Mouse (Mus musculus) heart, adult 2 months (tissue): Measurements from ENCODE around the gene Acin1. TPM values are rescaled to one million over a fixed set of nuclear protein-coding genes. Genes with fewer than 3 reads are reported as not detected.

Experiments
- DNase-seq, 2 experiments: peaks; one replicate each; pipeline ENCODE4 v3.0.0; 2021
- H3K27ac ChIP-seq: fragments of 200-600 bp; 2 replicates; pipeline ENCODE4 v1.8.1; 2022
- H3K27me3 ChIP-seq: fragments of 200-500 bp; 2 replicates; pipeline ENCODE4 v1.6.1; 2012; ENCODE audit warnings: mild to moderate bottlenecking, low read length, inconsistent platforms, mixed read lengths; ENCODE audit not compliant: control insufficient read depth, insufficient read depth
- H3K36me3 ChIP-seq: fragments of 200-500 bp; 2 replicates; pipeline ENCODE4 v1.6.1; 2012; ENCODE audit warnings: low read length, inconsistent platforms; ENCODE audit not compliant: control insufficient read depth, insufficient read depth
- H3K4me1 ChIP-seq: fragments of 200-500 bp; 2 replicates; pipeline ENCODE4 v1.6.1; 2011; ENCODE audit warnings: low read length; ENCODE audit not compliant: control insufficient read depth, insufficient read depth
- H3K4me3 ChIP-seq: fragments of 200-600 bp; 2 replicates; pipeline ENCODE4 v1.8.1; 2022
- H3K79me2 ChIP-seq: fragments of 200-500 bp; replicated peaks from 2 replicates; pipeline ENCODE4 v1.6.1; 2012; ENCODE audit warnings: mild to moderate bottlenecking, inconsistent platforms, low read length, moderate library complexity, mixed read lengths; ENCODE audit not compliant: control insufficient read depth, insufficient read depth
- H3K9ac ChIP-seq: fragments of 200-500 bp; 2 replicates; pipeline ENCODE4 v1.6.1; 2012; ENCODE audit warnings: low read depth, mild to moderate bottlenecking, control low read depth, inconsistent platforms, low read length, mixed read lengths
- CTCF ChIP-seq: fragments of 200-600 bp; IDR thresholded peaks from 2 replicates; pipeline ENCODE4 v1.8.1; 2022; ENCODE audit warnings: antibody characterized with exemption, mild to moderate bottlenecking, moderate library complexity
- EP300 ChIP-seq: fragments of 200-500 bp; IDR thresholded peaks from 2 replicates; pipeline ENCODE4 v1.6.1; 2011; ENCODE audit warnings: low read depth, low read length, control low read depth; ENCODE audit not compliant: insufficient read depth
- POLR2A ChIP-seq: fragments of 200-500 bp; IDR thresholded peaks from 2 replicates; pipeline ENCODE4 v1.6.1; 2011; ENCODE audit warnings: mild to moderate bottlenecking, low read depth, low read length, control low read depth; ENCODE audit not compliant: insufficient read depth
- whole genome bisulfite sequencing: fragments of 180-500 bp; shearing (Covaris S2); methylation state at CpG from one replicate; pipeline ENCODE4 v1.1.7; 2018; 5-methylcytosine and 5-hydroxymethylcytosine counted together
- intact Hi-C: fragments of 180-260 bp; cut with DNase I; formaldehyde crosslinking; loops from one replicate; pipeline ENCODE4 v1.15.1; 2025
- polyA plus RNA-seq: library from polyadenylated mRNA; depleted of rRNA; stranded (reverse); fragments of >200 nt; gene quantifications from 2 replicates; pipeline ENCODE4 v1.2.3, GENCODE M21; 2012
- total RNA-seq, 2 experiments: library from RNA; stranded (reverse); gene quantifications; 2 replicates each; pipeline ENCODE4 v1.2.3; 2021

Gene Acin1
- total and polyA plus RNA-seq, 3 experiments = 59.9 to 84.9 (median 72.3) TPM

DNA sequence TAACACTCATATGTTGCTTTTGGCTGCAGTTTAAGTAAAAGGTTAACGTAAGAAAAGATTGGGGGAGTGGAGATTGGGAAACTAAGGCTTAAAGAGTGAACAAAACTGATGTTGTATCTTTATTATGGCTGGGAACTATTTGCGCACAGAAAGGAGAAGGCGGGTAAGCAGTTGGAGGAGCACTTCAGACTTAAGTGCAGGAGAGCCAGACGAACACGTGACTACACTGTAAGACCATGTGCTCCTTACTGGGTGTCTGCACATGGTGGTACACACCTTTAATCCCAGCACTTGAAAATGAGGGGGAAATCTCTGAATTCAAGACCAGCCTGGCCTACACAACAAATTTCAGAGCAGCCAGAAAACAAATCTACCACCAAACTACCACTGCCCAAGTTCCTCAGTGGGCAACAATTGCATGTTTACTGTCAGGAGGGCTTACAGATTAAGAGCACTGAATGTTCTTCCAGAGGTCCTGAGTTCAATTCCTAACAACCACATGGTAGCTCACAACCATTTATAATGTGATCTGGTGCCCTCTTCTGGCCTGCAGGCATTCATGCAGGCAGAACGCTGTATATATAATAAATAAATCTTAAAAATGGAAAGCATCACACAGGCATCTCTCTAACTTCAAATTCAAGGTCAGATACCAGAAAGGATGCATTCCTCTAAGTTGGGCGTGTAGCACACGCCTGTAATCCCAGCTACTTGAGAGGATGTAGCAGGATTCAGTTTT is 39.7 kb downstream of the Acin1 start:
- no peak for DNase-seq
- WGBS = 89% methylated on average over 8 of the region's 8 CpGs
- intact Hi-C loops = no loop called here

DNA sequence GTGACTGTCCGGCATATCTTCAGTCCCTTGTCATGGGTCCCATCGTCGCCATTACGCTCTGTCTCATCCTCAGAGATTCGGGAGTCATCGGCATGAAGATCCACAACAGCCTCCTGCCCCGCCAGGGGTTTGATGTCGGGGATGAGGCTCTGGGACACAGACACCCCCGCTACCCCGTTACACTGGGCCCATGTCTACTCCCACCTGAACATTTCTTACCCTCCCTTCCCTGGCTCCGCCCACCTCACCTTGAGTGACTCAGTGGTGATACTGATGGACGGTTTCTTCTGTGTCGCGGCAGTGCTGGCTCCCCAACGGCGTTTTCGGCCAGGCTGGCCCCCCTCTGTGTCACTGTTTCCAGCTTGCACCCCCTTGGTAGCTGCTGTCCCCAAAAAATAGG is 40.3 kb downstream of the Acin1 start:
- Histone ChIP-seq H3K27ac (no peak overlapping the region), H3K4me1 (no peaks in the 10 kb centered on the region), H3K79me2 (no peaks in the 10 kb centered on the region; the same call in 1 of the 2 replicates), H3K4me3 (no peak overlapping the region), H3K9ac (no peak overlapping the region), H3K27me3 (no peaks in the 10 kb centered on the region), H3K36me3 (no peaks in the 10 kb centered on the region; the same call in none of the 2 replicates)
- intact Hi-C loops = no loop called here
- 91% methylated on average over 17 of the region's 17 CpGs for WGBS
- no peak for DNase-seq
- no peak for TF ChIP-seq CTCF
- TF ChIP-seq EP300 = no peak
- TF ChIP-seq POLR2A = no peak

More for the DNA sequence above, 39.7 kb downstream of the Acin1 start:
- Histone ChIP-seq H3K27me3 (no peaks in the 10 kb centered on the region), H3K27ac (no peak overlapping the region), H3K4me3 (no peak overlapping the region), H3K9ac (no peak overlapping the region), H3K36me3 (no peaks in the 10 kb centered on the region; the same call in none of the 2 replicates), H3K4me1 (no peaks in the 10 kb centered on the region), H3K79me2 (no peaks in the 10 kb centered on the region; the same call in 1 of the 2 replicates)
- TF ChIP-seq CTCF (peak; percentile 71), POLR2A (no peak)

DNA sequence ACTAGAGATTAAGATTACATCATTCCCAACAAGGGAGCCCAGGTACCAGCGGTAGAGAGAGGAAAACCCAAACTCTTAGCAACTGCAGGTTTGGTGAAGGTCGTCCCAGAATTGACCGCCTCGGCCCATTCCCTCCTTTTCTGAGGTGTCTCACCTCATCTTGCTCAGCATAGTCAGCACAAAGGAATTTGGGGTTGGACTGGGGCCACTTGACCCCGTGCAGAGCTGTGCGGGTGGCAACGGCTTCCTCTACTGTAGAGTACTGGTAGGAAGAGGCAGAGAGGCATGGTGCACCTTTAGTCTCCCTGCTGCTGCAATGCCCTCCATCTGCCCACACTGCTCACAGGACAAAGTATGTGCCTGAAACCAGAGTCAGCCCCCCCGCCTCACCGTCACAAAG is 42.4 kb downstream of the Acin1 start:
- 73% methylated on average over 9 of the region's 9 CpGs for WGBS

DNA sequence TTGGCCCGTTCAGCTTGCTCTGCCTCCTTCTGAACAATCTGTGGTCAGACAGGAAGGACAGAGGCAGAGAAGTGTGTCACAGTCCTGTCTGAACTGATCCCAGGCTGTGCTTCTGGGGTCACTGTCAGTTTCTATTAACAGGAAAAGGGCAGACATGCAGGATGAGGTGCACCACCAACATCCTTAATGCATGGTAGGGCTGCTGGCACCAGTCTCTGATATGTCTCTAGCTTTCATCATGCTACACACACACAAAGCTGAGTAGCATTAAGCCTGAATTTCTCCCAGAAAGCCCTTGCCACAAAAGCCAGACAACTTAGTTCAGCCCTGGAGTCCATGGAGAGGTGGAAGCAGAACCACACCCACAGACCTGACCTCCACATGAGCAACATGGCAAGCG is 43.7 kb downstream of the Acin1 start:
- no peaks in the 10 kb centered on the region for H3K4me1 ChIP-seq
- no peak overlapping the region for H3K27ac ChIP-seq
- no peak for DNase-seq
- no peaks in the 10 kb centered on the region for H3K79me2 ChIP-seq
- no peaks in the 10 kb centered on the region for H3K27me3 ChIP-seq
- TF ChIP-seq EP300 (no peak), POLR2A (no peak), CTCF (no peak)
- no peaks in the 10 kb centered on the region; the same call in 1 of the 2 replicates for H3K36me3 ChIP-seq
- H3K9ac ChIP-seq = no peak overlapping the region
- H3K4me3 ChIP-seq = no peak overlapping the region
- 81% methylated on average over 2 of the region's 2 CpGs for WGBS
- intact Hi-C loops = loop anchor here (2.0 to 5.0 kb wide), 2 partner anchors 74 to 116 kb away; no protein-coding TSS in a partner anchor

More for the DNA sequence above, 42.4 kb downstream of the Acin1 start:
- Histone ChIP-seq H3K36me3 (no peaks in the 10 kb centered on the region; the same call in 1 of the 2 replicates), H3K27ac (no peak overlapping the region), H3K9ac (no peak overlapping the region), H3K4me3 (no peak overlapping the region), H3K4me1 (no peaks in the 10 kb centered on the region), H3K79me2 (no peaks in the 10 kb centered on the region), H3K27me3 (no peaks in the 10 kb centered on the region)
- DNase-seq = no peak
- intact Hi-C loops = loop anchor here (5.0 kb wide), 1 partner anchor 117 kb away; no protein-coding TSS in a partner anchor
- TF ChIP-seq POLR2A (no peak), CTCF (no peak), EP300 (no peak)

DNA sequence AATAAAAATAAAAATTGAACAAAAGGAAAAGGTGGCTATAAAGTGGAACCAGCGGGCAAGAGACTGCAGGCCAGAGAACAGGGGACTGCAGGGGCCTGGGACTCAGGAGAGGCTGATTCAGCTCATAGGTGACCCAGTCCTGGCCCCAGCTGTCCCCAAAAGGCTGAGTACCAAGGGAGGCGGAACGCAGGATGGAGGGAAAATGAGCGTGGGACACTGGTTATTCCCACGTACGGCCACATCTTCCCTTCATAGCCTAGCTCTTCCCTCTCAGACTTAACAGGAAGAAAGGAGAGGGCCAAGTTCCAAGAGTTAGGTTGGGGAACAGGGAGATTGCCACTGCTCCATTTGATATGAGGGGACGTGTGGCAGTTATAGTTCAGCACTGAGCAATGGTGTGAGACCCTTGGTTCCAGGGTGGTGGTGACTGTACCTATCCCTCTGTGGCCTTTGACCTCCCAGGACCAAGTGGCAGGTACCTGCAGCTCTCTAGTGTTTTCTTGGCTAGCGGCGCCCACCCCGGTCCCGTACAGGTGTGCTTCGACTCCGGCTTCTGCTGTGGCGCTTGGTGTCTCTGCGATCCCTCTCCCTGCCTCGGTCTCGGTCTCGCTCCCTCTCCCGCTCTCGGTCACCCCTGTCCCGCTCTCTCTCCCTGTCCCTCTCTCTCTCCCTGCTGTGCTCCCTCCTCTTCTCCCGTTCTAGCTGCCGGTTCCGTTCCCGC is 44.3 kb downstream of the Acin1 start:
- no peak for DNase-seq
- H3K4me3 ChIP-seq = no peak overlapping the region
- H3K79me2 ChIP-seq = no peaks in the 10 kb centered on the region
- no peak overlapping the region for H3K9ac ChIP-seq
- no peaks in the 10 kb centered on the region for H3K36me3 ChIP-seq
- intact Hi-C loops = loop anchor here (1.0 to 5.0 kb wide), 3 partner anchors 59 to 115 kb away; no protein-coding TSS in a partner anchor
- no peaks in the 10 kb centered on the region for H3K4me1 ChIP-seq
- H3K27ac ChIP-seq = no peak overlapping the region
- 88% methylated on average over 25 of the region's 25 CpGs for WGBS
- TF ChIP-seq EP300 (no peak), CTCF (no peak), POLR2A (no peak)
- no peaks in the 10 kb centered on the region for H3K27me3 ChIP-seq
